Mouse (Mus musculus) layer of hippocampus, adult 8-10 months (tissue): ENCODE data around the gene Notum. TPM values are rescaled to one million over a fixed set of nuclear protein-coding genes. Genes with fewer than 3 reads are reported as not detected.

ENCODE experiments used
- DNase-seq, 2 experiments: peaks; one replicate each; pipeline ENCODE4 v3.0.0; 2022; ENCODE audit warnings: low spot score in 2 of 2
- microRNA-seq, 2 experiments: library from miRNA; unstranded; fragments of <30 nt; microRNA quantifications; one replicate each; pipeline ENCODE4 v1.2.0; 2022
- total RNA-seq, 4 experiments: library from RNA; stranded (reverse); gene quantifications; 2 replicates each; pipeline ENCODE4 v1.2.4; 2022

Gene Notum
- total RNA-seq, 4 experiments from 2014 or later = 1.5 to 5.4 (median 5.2) TPM

- DNase-seq = no peak
These were observed 42.1 kb downstream of the Notum start for GRCm38 (mm10) chr11:120618619-120619535.

GRCm38 (mm10) chr11:120617519-120618112 lies 43.4 kb downstream of the Notum start, which contains the start of gene Pcyt2:
Gene Pcyt2 (minus strand): TSS chr11:120617936.
- peak; percentile 83 to 86 for DNase-seq

- DNase-seq = no peak
These were observed 44.2 kb downstream of the Notum start for GRCm38 (mm10) chr11:120616617-120617294.

- DNase-seq = no peak
These were observed 45.3 kb downstream of the Notum start for GRCm38 (mm10) chr11:120615606-120616203.

GRCm38 (mm10) chr11:120615167-120615566 lies 45.8 kb downstream of the Notum start:
- no peak for DNase-seq

GRCm38 (mm10) chr11:120613976-120614375 lies 47.0 kb downstream of the Notum start:
- DNase-seq = no peak

- DNase-seq = no peak
These were observed 47.4 kb downstream of the Notum start for GRCm38 (mm10) chr11:120613481-120613972.

- peak in 1 of 2 experiments; percentile 72 for DNase-seq
These were observed 48.2 kb downstream of the Notum start for GRCm38 (mm10) chr11:120612763-120613162.

GRCm38 (mm10) chr11:120610477-120611046 lies 50.4 kb downstream of the Notum start:
- DNase-seq = no peak

GRCm38 (mm10) chr11:120609250-120609649 lies 51.7 kb downstream of the Notum start:
- DNase-seq = no peak

- no peak for DNase-seq
These were observed 52.5 kb downstream of the Notum start, which contains the start of gene Npb for GRCm38 (mm10) chr11:120608241-120609034. Gene Npb (plus strand): TSS chr11:120608477.

- no peak for DNase-seq
These were observed 54.2 kb downstream of the Notum start for GRCm38 (mm10) chr11:120606764-120607163.

GRCm38 (mm10) chr11:120605667-120606066 lies 55.3 kb downstream of the Notum start:
- DNase-seq = no peak

Small RNA genes lying within 50 kb of the gene (microRNA-seq; reads per million reads assigned to microRNA genes)
- gene Mir6936 = 0.32 to 2.0 reads per million in 2 experiments

Other genes with a start within 250 kb of the Notum start
- gene Nploc4, start 223.5 kb downstream of the Notum start, total RNA-seq = 10 to 100 TPM; 62.8 to 68.5 (median 66.1) TPM
- gene Tspan10, start 218.5 kb downstream of the Notum start, total RNA-seq = 1 to 10 TPM in 1 of 4 experiments, not detected in 3; 2.4 TPM
- gene Pde6g, start 207.7 kb downstream of the Notum start, total RNA-seq = under 1 TPM in 3 of 4 experiments, not detected in 1; 0.38 to 0.91 (median 0.50) TPM
- gene Oxld1, start 203.1 kb downstream of the Notum start, total RNA-seq = 10 to 100 TPM; 15.7 to 19.0 (median 17.2) TPM
- gene Ccdc137, start 203.1 kb downstream of the Notum start, total RNA-seq = 10 to 100 TPM; 24.7 to 37.0 (median 27.4) TPM
- gene Arl16, start 193.6 kb downstream of the Notum start, total RNA-seq = 10 to 100 TPM; 46.9 to 50.6 (median 50.3) TPM
- gene Mrpl12, start 176.6 kb downstream of the Notum start, total RNA-seq = 10 to 100 TPM; 63.7 to 66.0 (median 64.4) TPM
- 10 to 100 TPM; 22.9 to 28.6 (median 25.0) TPM for gene Slc25a10, start 169.3 kb downstream of the Notum start, total RNA-seq
- gene Gcgr, start 130.5 kb downstream of the Notum start, total RNA-seq = under 1 TPM in 1 of 4 experiments, not detected in 3; 0.25 TPM
- 10 to 100 TPM; 61.1 to 68.7 (median 63.3) TPM for gene Mcrip1, start 111.4 kb downstream of the Notum start, total RNA-seq
- gene Ppp1r27, start 110.0 kb downstream of the Notum start, total RNA-seq = not detected
- gene P4hb, start 87.9 kb downstream of the Notum start, total RNA-seq = 100 to 1,000 TPM; 119 to 147 (median 134) TPM
- gene Arhgdia, start 79.6 kb downstream of the Notum start, total RNA-seq = 100 to 1,000 TPM; 268 to 314 (median 278) TPM
- gene Alyref, start 62.8 kb downstream of the Notum start, total RNA-seq = 10 to 100 TPM; 38.1 to 61.8 (median 52.9) TPM
- gene Anapc11, start 62.8 kb downstream of the Notum start, total RNA-seq = 10 to 100 TPM; 91.1 to 99.6 (median 93.6) TPM
- 1 to 10 TPM in 3 of 4 experiments, not detected in 1; 1.3 to 2.7 (median 1.5) TPM for gene Npb, start 52.7 kb downstream of the Notum start, total RNA-seq
- gene Pcyt2, start 43.2 kb downstream of the Notum start, total RNA-seq = 100 to 1,000 TPM; 142 to 164 (median 149) TPM
- 10 to 100 TPM; 43.5 to 49.9 (median 45.4) TPM for gene Sirt7, start 35.9 kb downstream of the Notum start, total RNA-seq
- 10 to 100 TPM; 70.7 to 89.1 (median 77.4) TPM for gene Mafg, start 27.6 kb downstream of the Notum start, total RNA-seq
- gene Pycr1, start 17.4 kb downstream of the Notum start, total RNA-seq = 1 to 10 TPM; 1.1 to 1.6 (median 1.3) TPM
- 1 to 10 TPM; 3.6 to 8.2 (median 6.0) TPM for gene Myadml2, start 13.0 kb downstream of the Notum start, total RNA-seq
- 10 to 100 TPM; 53.0 to 61.0 (median 55.6) TPM for gene Aspscr1, start 11.8 kb upstream of the Notum start, total RNA-seq
- 10 to 100 TPM; 12.9 to 22.1 (median 17.2) TPM for gene Cenpx, start 52.6 kb upstream of the Notum start, total RNA-seq
- 10 to 100 TPM; 51.1 to 67.4 (median 65.7) TPM for gene Lrrc45, start 52.8 kb upstream of the Notum start, total RNA-seq
- gene Rac3, start 60.3 kb upstream of the Notum start, total RNA-seq = 10 to 100 TPM; 33.5 to 43.1 (median 37.5) TPM
- 10 to 100 TPM in 3 of 4 experiments, 1 to 10 TPM in 1; 8.7 to 21.6 (median 14.5) TPM for gene Dcxr, start 66.1 kb upstream of the Notum start, total RNA-seq
- 1 to 10 TPM; 1.6 to 3.7 (median 2.5) TPM for gene Cbr2, start 70.9 kb upstream of the Notum start, total RNA-seq
- gene Hmga1b, start 101.6 kb upstream of the Notum start, total RNA-seq = 10 to 100 TPM; 16.7 to 32.0 (median 24.2) TPM
- 10 to 100 TPM; 55.7 to 63.5 (median 61.8) TPM for gene Rfng, start 123.0 kb upstream of the Notum start, total RNA-seq
- 100 to 1,000 TPM; 141 to 151 (median 144) TPM for gene Gps1, start 123.1 kb upstream of the Notum start, total RNA-seq
- gene Dus1l, start 135.2 kb upstream of the Notum start, total RNA-seq = 10 to 100 TPM; 48.3 to 53.3 (median 49.9) TPM
- gene Fasn, start 163.4 kb upstream of the Notum start, total RNA-seq = 100 to 1,000 TPM; 187 to 227 (median 208) TPM